Mouse (Mus musculus) brown adipose tissue, adult 24 weeks (tissue): Measurements from ENCODE around the gene Ifnz. TPM values are rescaled to one million over a fixed set of nuclear protein-coding genes. Genes with fewer than 3 reads are reported as not detected.
"Not testable (repeated sequence)": the region's sequence is repeated elsewhere in the genome, so short reads cannot be mapped to it uniquely, and the experiment has no call there.

Experiments
- H3K27ac ChIP-seq: fragments of 200-500 bp; replicated peaks from 2 replicates; pipeline ENCODE4 v1.5.1; 2012; ENCODE audit warnings: low read depth, mild to moderate bottlenecking, low read length
- H3K4me1 ChIP-seq: fragments of 200-500 bp; 2 replicates; pipeline ENCODE4 v1.6.1; 2012; ENCODE audit warnings: low read length, mixed read lengths; ENCODE audit not compliant: control insufficient read depth, insufficient read depth, insufficient read length
- H3K4me3 ChIP-seq: fragments of 200-500 bp; 2 replicates; pipeline ENCODE4 v1.5.1; 2012; ENCODE audit warnings: low read depth, mild to moderate bottlenecking, low read length, moderate library complexity; ENCODE audit not compliant: insufficient read depth
- polyA plus RNA-seq: library from polyadenylated mRNA; stranded (reverse); fragments of >200 nt; gene quantifications from 2 replicates; pipeline ENCODE4 v1.2.4, GENCODE M21; 2012; ENCODE audit not compliant: missing spikeins, insufficient read depth, insufficient read length

The Ifnz gene
- polyA plus RNA-seq, 1 experiment, result not detected

- H3K27ac ChIP-seq, result no peak within 1 kb of the TSS
- no peaks in the 10 kb centered on the region for H3K4me1 ChIP-seq
- H3K4me3 ChIP-seq, result no peak within 1 kb of the TSS
Observed at GRCm38 (mm10) chr4:88815928-88816327, 34.0 kb downstream of the Ifnz start, which contains the start of gene Ifna7. Ifna7 (plus strand) TSS chr4:88816228.

GRCm38 (mm10) chr4:88819659-88820058 is 37.7 kb downstream of the Ifnz start, which contains the start of gene Ifna11:
Ifna11 (plus strand) TSS chr4:88819959.
- Histone ChIP-seq H3K4me3 (no peak within 1 kb of the TSS), H3K4me1 (no peaks in the 10 kb centered on the region), H3K27ac (no peak within 1 kb of the TSS)

- Histone ChIP-seq H3K4me1 (no peaks in the 10 kb centered on the region), H3K27ac (no peak overlapping the region), H3K4me3 (no peak overlapping the region)
Observed at GRCm38 (mm10) chr4:88822995-88823394, 41.1 kb downstream of the Ifnz start.

GRCm38 (mm10) chr4:88827116-88827515 is 45.2 kb downstream of the Ifnz start, which contains the start of gene Ifna6:
Ifna6 (plus strand) TSS chr4:88827416.
- H3K4me1 ChIP-seq, H3K4me3 ChIP-seq, H3K27ac ChIP-seq: not testable (repeated sequence)

GRCm38 (mm10) chr4:88830523-88830922 is 48.6 kb downstream of the Ifnz start:
- H3K4me1 ChIP-seq, result no peaks in the 10 kb centered on the region
- H3K27ac ChIP-seq, result no peak overlapping the region
- H3K4me3 ChIP-seq, result no peak overlapping the region

Other genes starting within 250 kb of the Ifnz start
- not detected in 2 replicates for gene Ifna15, start 223.9 kb upstream of the Ifnz start, polyA plus RNA-seq
- gene Ifna14, start 210.3 kb upstream of the Ifnz start, polyA plus RNA-seq, result not detected in 2 replicates
- not detected in 2 replicates for gene Ifna9, start 189.7 kb upstream of the Ifnz start, polyA plus RNA-seq
- not detected in 2 replicates for gene Ifna12, start 178.8 kb upstream of the Ifnz start, polyA plus RNA-seq
- gene C87499, start 147.7 kb upstream of the Ifnz start, polyA plus RNA-seq, result not detected in 2 replicates
- not detected in 2 replicates for gene Ifna13, start 137.7 kb upstream of the Ifnz start, polyA plus RNA-seq
- not detected in 2 replicates for gene Ifna16, start 105.2 kb upstream of the Ifnz start, polyA plus RNA-seq
- not detected in 2 replicates for gene Ifna2, start 98.2 kb upstream of the Ifnz start, polyA plus RNA-seq
- gene Ifnab, start 90.8 kb upstream of the Ifnz start, polyA plus RNA-seq, result not detected in 2 replicates
- not detected in 2 replicates for gene Gm26566, start 60.3 kb upstream of the Ifnz start, polyA plus RNA-seq
- 37.8 and 44.9 TPM in 2 replicates for gene Klhl9, start 59.7 kb upstream of the Ifnz start, polyA plus RNA-seq
- not detected in 2 replicates for gene Gm13271, start 27.3 kb upstream of the Ifnz start, polyA plus RNA-seq
- not detected in 2 replicates for gene Gm13283, start 22.0 kb upstream of the Ifnz start, polyA plus RNA-seq
- gene Gm13290, start 8.3 kb upstream of the Ifnz start, polyA plus RNA-seq, result not detected in 2 replicates
- not detected in 2 replicates for gene Gm13289, start 5.2 kb upstream of the Ifnz start, polyA plus RNA-seq
- not detected in 2 replicates for gene Gm13272, start 2.3 kb upstream of the Ifnz start, polyA plus RNA-seq
- not detected in 2 replicates for gene Gm13276, start 3.6 kb downstream of the Ifnz start, polyA plus RNA-seq
- not detected in 2 replicates for gene Gm13277, start 6.5 kb downstream of the Ifnz start, polyA plus RNA-seq
- not detected in 2 replicates for gene Gm13278, start 9.4 kb downstream of the Ifnz start, polyA plus RNA-seq
- not detected in 2 replicates for gene Gm13275, start 12.4 kb downstream of the Ifnz start, polyA plus RNA-seq
- not detected in 2 replicates for gene Gm13279, start 15.3 kb downstream of the Ifnz start, polyA plus RNA-seq
- gene Gm13285, start 17.5 kb downstream of the Ifnz start, polyA plus RNA-seq, result not detected in 2 replicates
- not detected in 2 replicates for gene Gm13287, start 21.1 kb downstream of the Ifnz start, polyA plus RNA-seq
- gene Gm13288, start 23.4 kb downstream of the Ifnz start, polyA plus RNA-seq, result not detected in 2 replicates
- not detected in 2 replicates for gene Ifna7, start 34.1 kb downstream of the Ifnz start, polyA plus RNA-seq
- not detected in 2 replicates for gene Ifna11, start 37.8 kb downstream of the Ifnz start, polyA plus RNA-seq
- not detected in 2 replicates for gene Ifna6, start 45.3 kb downstream of the Ifnz start, polyA plus RNA-seq
- not detected in 2 replicates for gene Ifna5, start 53.4 kb downstream of the Ifnz start, polyA plus RNA-seq
- gene Ifna4, start 59.7 kb downstream of the Ifnz start, polyA plus RNA-seq, result not detected in 2 replicates
- not detected in 2 replicates for gene Ifna1, start 68.0 kb downstream of the Ifnz start, polyA plus RNA-seq
- gene Ifne, start 98.1 kb downstream of the Ifnz start, polyA plus RNA-seq, result not detected in 2 replicates